Comparison of ENCODE assay signal across 16 mouse cellular contexts in the genomic region with DNA sequence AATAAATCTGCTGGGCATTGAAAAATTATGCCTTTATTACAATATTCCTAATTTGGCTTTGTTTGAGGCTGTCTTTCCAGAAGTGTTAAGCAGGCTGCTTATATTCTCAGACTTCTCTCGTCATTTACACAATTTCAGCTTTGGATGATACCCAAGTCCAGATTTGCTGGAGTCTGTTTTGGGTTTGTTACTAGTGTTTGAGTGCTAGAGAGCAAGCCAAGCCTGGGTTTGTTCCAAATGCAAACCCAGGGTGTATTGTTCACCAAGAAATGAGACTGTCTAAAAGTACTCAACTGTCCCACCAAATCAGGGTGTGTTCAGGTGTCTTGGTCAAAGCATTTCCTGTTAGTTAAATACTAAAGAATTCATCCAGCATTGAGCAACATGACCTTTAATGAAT.
DNase-seq lines count a peak whose midpoint lies in the region; ATAC-seq and TF ChIP-seq lines count a peak whose summit lies in the region.
"Had no signal": no experiment of that assay in that cellular context is flagged by ENCODE, and none has a peak within 500 bp of the region (broad histone marks: within the 10 kb centered on the region; RNA-seq: fewer than 3 reads in every experiment).

No protein-coding gene starts in this region.

- H3K27ac ChIP-seq in thymus, adult 2 months (ENCODE audit: control insufficient read depth, insufficient read depth, low read length), result no peak overlapping the region
- H3K27ac ChIP-seq: embryonic facial prominence, embryonic 15.5 days; heart, embryonic 15.5 days; hindbrain, embryonic 15.5 days; kidney, embryonic 15.5 days; liver, embryonic 14.5 days; macrophage had no signal

- WGBS in thymus, adult 2 months, result 80% methylated on average over 1 of the region's 1 CpGs

- H3K4me1 ChIP-seq in thymus, adult 2 months (replicated peaks; ENCODE audit: control insufficient read depth, insufficient read depth, low read length), result no peaks in the 10 kb centered on the region
- H3K4me1 ChIP-seq: embryonic facial prominence, embryonic 15.5 days; heart, embryonic 15.5 days; hindbrain, embryonic 15.5 days; kidney, embryonic 15.5 days had no signal

- no peaks in the 10 kb centered on the region for H3K36me3 ChIP-seq in thymus, adult 2 months (ENCODE audit: control insufficient read depth, insufficient read depth, low read length)
- H3K36me3 ChIP-seq: embryonic facial prominence, embryonic 15.5 days; G1E; heart, embryonic 15.5 days; hindbrain, embryonic 15.5 days; kidney, embryonic 15.5 days had no signal

- DNase-seq in cerebellum, adult 18-20 months, result no peak
- peak; percentile 13 to 21 for DNase-seq in heart, postnatal 10 days
- DNase-seq in heart, adult 9 months (ENCODE audit: low spot score in 2 of 2), result no peak
- DNase-seq in cerebellum, postnatal 25 days, result peak; percentile 40 to 68
- DNase-seq in layer of hippocampus, postnatal 36 days, result peak; percentile 15 to 30
- DNase-seq in embryo, embryonic 10.5 days (ENCODE audit: low spot score), result no peak
- no peak for DNase-seq in thymus, adult 2 months
- DNase-seq: thymus, postnatal 14 days had no signal

- no peak for TF ChIP-seq POLR2A in thymus, adult 2 months (IDR thresholded peaks at IDR 0.05; ENCODE audit: control insufficient read depth, extremely low read depth, insufficient read depth, low read length, poor library complexity)

- ATAC-seq in cerebellum, adult (ENCODE audit: insufficient number of reproducible peaks, low FRiP score, low TSS enrichment), result peak; percentile 45; the same call in 1 of the 2 replicates

- TF ChIP-seq CTCF in thymus, adult 2 months (IDR thresholded peaks at IDR 0.05; ENCODE audit: borderline replicate concordance, control insufficient read depth, extremely low read depth, insufficient read depth, low read length, poor library complexity), result no peak

- no peaks in the 10 kb centered on the region for H3K27me3 ChIP-seq in thymus, adult 2 months (ENCODE audit: control insufficient read depth, insufficient read depth, low read length)
- H3K27me3 ChIP-seq: embryonic facial prominence, embryonic 15.5 days; heart, embryonic 15.5 days; hindbrain, embryonic 15.5 days; kidney, embryonic 15.5 days had no signal

- intact Hi-C loops in heart, postnatal 10 days (cut with DNase I), result no loop called here

- H3K4me3 ChIP-seq in thymus, adult 2 months (ENCODE audit: control insufficient read depth, insufficient read depth, low read length), result no peak overlapping the region
- H3K4me3 ChIP-seq: embryonic facial prominence, embryonic 15.5 days; heart, embryonic 15.5 days; hindbrain, embryonic 15.5 days; kidney, embryonic 15.5 days had no signal

Comparison
In these comparisons a context has a peak if more than half of its experiments do, and no peak if none do; other contexts are left out.
1. DNase-seq: peak in heart, postnatal 10 days (2 of 2), cerebellum, postnatal 25 days (2 of 2) and layer of hippocampus, postnatal 36 days (2 of 2); none in cerebellum, adult 18-20 months (0 of 2), heart, adult 9 months (0 of 2), embryo, embryonic 10.5 days (single experiment) and thymus, adult 2 months (single experiment).